Mouse (Mus musculus): ENCODE data around the gene Tmem170.

The Tmem170 gene

GRCm38 (mm10) chr8:111815078-111815477 is 61.5 kb downstream of the Tmem170 start:
- DNase-seq (ENCODE audit: low read depth, low spot score), result no peak

- DNase-seq (ENCODE audit: low read depth, low spot score), result no peak
Observed at GRCm38 (mm10) chr8:111813818-111814217, 62.7 kb downstream of the Tmem170 start.
